Mouse (Mus musculus): Measurements from ENCODE around the gene Chp1. TPM values are rescaled to one million over a fixed set of nuclear protein-coding genes. Genes with fewer than 3 reads are reported as not detected.

Gene Chp1
- polyA plus RNA-seq, 1 experiment = 67.9 TPM

GRCm38 (mm10) chr2:119523836-119524235 is 23.7 kb upstream of the Chp1 start:
- no peak overlapping the region for H3ac ChIP-seq (ENCODE audit: control insufficient read depth, insufficient read length)
- H3K4me3 ChIP-seq = no peak overlapping the region
- TF ChIP-seq E2F4 (IDR thresholded peaks at IDR 0.05; ENCODE audit: insufficient read depth) (no peak), POLR2AphosphoS2 (IDR thresholded peaks at IDR 0.05; ENCODE audit: insufficient read length, low read depth) (no peak), MYOG (IDR thresholded peaks at IDR 0.05; ENCODE audit: control insufficient read depth in 1 of 3, insufficient read depth in 1 of 3, insufficient read length in 2 of 3, low read depth in 2 of 3) (no peak), SRF (IDR thresholded peaks at IDR 0.05; ENCODE audit: control insufficient read depth, insufficient read length, low read depth) (no peak), CEBPB (IDR thresholded peaks at IDR 0.05; ENCODE audit: insufficient read depth, poor library complexity, severe bottlenecking) (no peak), MYOD1 (IDR thresholded peaks at IDR 0.05; ENCODE audit: control insufficient read depth in 1 of 3, insufficient read length in 2 of 3, low read depth in 2 of 3) (no peak), REST (IDR thresholded peaks at IDR 0.05; ENCODE audit: insufficient read depth, insufficient read length) (no peak), USF1 (IDR thresholded peaks at IDR 0.05; ENCODE audit: low read depth) (no peak)
- no peaks in the 10 kb centered on the region for H3K36me3 ChIP-seq (ENCODE audit: control insufficient read depth, insufficient read depth)
- peak overlapping the region; percentile 12 for H3K4me2 ChIP-seq (ENCODE audit: low read depth)
- H3K79me2 ChIP-seq (ENCODE audit: control insufficient read depth, insufficient read depth) = no peaks in the 10 kb centered on the region
- no peaks in the 10 kb centered on the region for H3K27me3 ChIP-seq (ENCODE audit: control insufficient read depth, insufficient read depth, insufficient read length)

DNA sequence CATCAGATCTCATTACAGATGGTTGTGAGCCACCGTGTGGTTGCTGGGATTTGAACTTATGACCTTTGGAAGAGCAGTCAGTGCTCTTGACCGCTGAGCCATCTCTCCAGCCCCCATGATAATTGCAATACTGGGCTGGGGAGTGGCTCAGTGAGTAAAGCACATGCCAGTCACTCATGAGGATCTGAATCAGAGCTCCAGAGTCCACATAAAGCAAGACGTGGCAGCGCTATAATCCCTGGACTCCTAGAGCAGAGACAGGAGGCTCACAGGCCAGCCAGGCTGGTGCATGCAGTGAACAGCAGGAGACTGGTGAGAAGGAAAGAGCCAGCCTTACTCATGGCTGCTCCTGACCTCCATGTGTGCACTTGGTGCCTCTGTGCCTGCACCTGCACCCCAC is 22.1 kb upstream of the Chp1 start:
- H3K4me3 ChIP-seq = no peak overlapping the region
- H3K79me2 ChIP-seq (ENCODE audit: control insufficient read depth, insufficient read depth) = no peaks in the 10 kb centered on the region
- H3K4me2 ChIP-seq (ENCODE audit: low read depth) = no peak overlapping the region
- TF ChIP-seq POLR2AphosphoS2 (IDR thresholded peaks at IDR 0.05; ENCODE audit: insufficient read length, low read depth) (no peak), SRF (IDR thresholded peaks at IDR 0.05; ENCODE audit: control insufficient read depth, insufficient read length, low read depth) (no peak), POLR2A (IDR thresholded peaks at IDR 0.05; ENCODE audit: insufficient read length, low read depth) (no peak), MAX (IDR thresholded peaks at IDR 0.05; ENCODE audit: low read depth) (no peak), REST (IDR thresholded peaks at IDR 0.05; ENCODE audit: insufficient read depth, insufficient read length) (no peak), MYOD1 (IDR thresholded peaks at IDR 0.05; ENCODE audit: control insufficient read depth in 1 of 3, insufficient read length in 2 of 3, low read depth in 2 of 3) (no peak), USF1 (IDR thresholded peaks at IDR 0.05; ENCODE audit: low read depth) (no peak), TCF3 (IDR thresholded peaks at IDR 0.05; ENCODE audit: insufficient read length, low read depth) (no peak)
- H3ac ChIP-seq (ENCODE audit: control insufficient read depth, insufficient read length) = no peak overlapping the region
- H3K27me3 ChIP-seq (ENCODE audit: control insufficient read depth, insufficient read depth, insufficient read length) = no peaks in the 10 kb centered on the region
- H3K36me3 ChIP-seq (ENCODE audit: control insufficient read depth, insufficient read depth) = no peaks in the 10 kb centered on the region

DNA sequence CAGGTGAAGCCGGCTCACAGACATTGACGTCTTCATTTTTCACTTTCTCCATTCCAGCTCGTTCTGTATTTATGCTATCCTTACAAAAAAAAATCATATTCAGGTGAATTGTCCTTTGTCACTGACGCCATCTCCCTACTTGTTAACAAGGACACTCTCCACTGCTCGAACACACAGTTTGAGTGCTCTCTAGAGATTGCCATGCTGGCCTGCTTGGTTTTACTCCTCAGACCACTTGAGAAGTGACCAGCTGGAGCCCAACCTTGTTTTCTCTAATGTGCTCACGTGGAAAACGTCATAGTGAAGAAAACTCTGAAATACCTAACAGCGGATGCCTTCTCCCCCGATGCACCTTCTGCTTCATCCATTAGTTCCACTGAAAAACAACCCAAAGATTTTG is 8.7 kb upstream of the Chp1 start:
- no peak overlapping the region for H3ac ChIP-seq (ENCODE audit: control insufficient read depth, insufficient read length)

GRCm38 (mm10) chr2:119542106-119542505 is 5.4 kb upstream of the Chp1 start:
- Histone ChIP-seq H3K27me3 (ENCODE audit: control insufficient read depth, insufficient read depth, insufficient read length) (no peaks in the 10 kb centered on the region), H3K4me2 (ENCODE audit: low read depth) (no peak overlapping the region), H3K4me3 (no peak overlapping the region), H3K79me2 (ENCODE audit: control insufficient read depth, insufficient read depth) (no peaks in the 10 kb centered on the region), H3ac (ENCODE audit: control insufficient read depth, insufficient read length) (no peak overlapping the region), H3K36me3 (ENCODE audit: control insufficient read depth, insufficient read depth) (no peaks in the 10 kb centered on the region)
- no peak for TF ChIP-seq MYOG (IDR thresholded peaks at IDR 0.05; ENCODE audit: control insufficient read depth in 1 of 3, insufficient read depth in 1 of 3, insufficient read length in 2 of 3, low read depth in 2 of 3)
- no peak for TF ChIP-seq POLR2A (IDR thresholded peaks at IDR 0.05; ENCODE audit: insufficient read length, low read depth)
- no peak for TF ChIP-seq SRF (IDR thresholded peaks at IDR 0.05; ENCODE audit: control insufficient read depth, insufficient read length, low read depth)
- no peak for TF ChIP-seq TCF12 (IDR thresholded peaks at IDR 0.05; ENCODE audit: insufficient read depth, poor library complexity, severe bottlenecking)
- TF ChIP-seq MAX (IDR thresholded peaks at IDR 0.05; ENCODE audit: low read depth) = no peak
- no peak for TF ChIP-seq E2F4 (IDR thresholded peaks at IDR 0.05; ENCODE audit: insufficient read depth)
- no peak for TF ChIP-seq USF1 (IDR thresholded peaks at IDR 0.05; ENCODE audit: low read depth)
- TF ChIP-seq CEBPB (IDR thresholded peaks at IDR 0.05; ENCODE audit: insufficient read depth, poor library complexity, severe bottlenecking) = no peak
- no peak for TF ChIP-seq POLR2AphosphoS2 (IDR thresholded peaks at IDR 0.05; ENCODE audit: insufficient read length, low read depth)
- TF ChIP-seq TCF3 (IDR thresholded peaks at IDR 0.05; ENCODE audit: insufficient read length, low read depth) = no peak
- TF ChIP-seq MYOD1 (IDR thresholded peaks at IDR 0.05; ENCODE audit: control insufficient read depth in 1 of 3, insufficient read length in 2 of 3, low read depth in 2 of 3) = no peak
- no peak for TF ChIP-seq REST (IDR thresholded peaks at IDR 0.05; ENCODE audit: insufficient read depth, insufficient read length)

More for the DNA sequence above, 8.7 kb upstream of the Chp1 start:
- no peak overlapping the region for H3K4me3 ChIP-seq
- no peaks in the 10 kb centered on the region for H3K27me3 ChIP-seq (ENCODE audit: control insufficient read depth, insufficient read depth, insufficient read length)
- no peak for TF ChIP-seq CEBPB (IDR thresholded peaks at IDR 0.05; ENCODE audit: insufficient read depth, poor library complexity, severe bottlenecking)
- TF ChIP-seq MYOD1 (IDR thresholded peaks at IDR 0.05; ENCODE audit: control insufficient read depth in 1 of 3, insufficient read length in 2 of 3, low read depth in 2 of 3) = no peak
- no peak for TF ChIP-seq REST (IDR thresholded peaks at IDR 0.05; ENCODE audit: insufficient read depth, insufficient read length)
- no peak for TF ChIP-seq POLR2AphosphoS2 (IDR thresholded peaks at IDR 0.05; ENCODE audit: insufficient read length, low read depth)
- no peak for TF ChIP-seq USF1 (IDR thresholded peaks at IDR 0.05; ENCODE audit: low read depth)
- TF ChIP-seq TCF3 (IDR thresholded peaks at IDR 0.05; ENCODE audit: insufficient read length, low read depth) = no peak
- TF ChIP-seq TCF12 (IDR thresholded peaks at IDR 0.05; ENCODE audit: insufficient read depth, poor library complexity, severe bottlenecking) = no peak
- TF ChIP-seq POLR2A (IDR thresholded peaks at IDR 0.05; ENCODE audit: insufficient read length, low read depth) = no peak
- TF ChIP-seq SRF (IDR thresholded peaks at IDR 0.05; ENCODE audit: control insufficient read depth, insufficient read length, low read depth) = no peak
- no peak for TF ChIP-seq E2F4 (IDR thresholded peaks at IDR 0.05; ENCODE audit: insufficient read depth)
- no peak for TF ChIP-seq MAX (IDR thresholded peaks at IDR 0.05; ENCODE audit: low read depth)
- TF ChIP-seq MYOG (IDR thresholded peaks at IDR 0.05; ENCODE audit: control insufficient read depth in 1 of 3, insufficient read depth in 1 of 3, insufficient read length in 2 of 3, low read depth in 2 of 3) = no peak
- H3K4me2 ChIP-seq (ENCODE audit: low read depth) = no peak overlapping the region
- no peaks in the 10 kb centered on the region for H3K79me2 ChIP-seq (ENCODE audit: control insufficient read depth, insufficient read depth)
- H3K36me3 ChIP-seq (ENCODE audit: control insufficient read depth, insufficient read depth) = no peaks in the 10 kb centered on the region

- Histone ChIP-seq H3K4me2 (ENCODE audit: low read depth) (no peak overlapping the region), H3K79me2 (ENCODE audit: control insufficient read depth, insufficient read depth) (peaks cover 6% of the 10 kb centered on the region), H3ac (ENCODE audit: control insufficient read depth, insufficient read length) (no peak overlapping the region), H3K4me3 (no peak overlapping the region), H3K36me3 (ENCODE audit: control insufficient read depth, insufficient read depth) (no peaks in the 10 kb centered on the region), H3K27me3 (ENCODE audit: control insufficient read depth, insufficient read depth, insufficient read length) (no peaks in the 10 kb centered on the region)
- no peak for TF ChIP-seq USF1 (IDR thresholded peaks at IDR 0.05; ENCODE audit: low read depth)
- TF ChIP-seq TCF12 (IDR thresholded peaks at IDR 0.05; ENCODE audit: insufficient read depth, poor library complexity, severe bottlenecking) = no peak
- no peak for TF ChIP-seq REST (IDR thresholded peaks at IDR 0.05; ENCODE audit: insufficient read depth, insufficient read length)
- no peak for TF ChIP-seq MAX (IDR thresholded peaks at IDR 0.05; ENCODE audit: low read depth)
- no peak for TF ChIP-seq MYOG (IDR thresholded peaks at IDR 0.05; ENCODE audit: control insufficient read depth in 1 of 3, insufficient read depth in 1 of 3, insufficient read length in 2 of 3, low read depth in 2 of 3)
- TF ChIP-seq MYOD1 (IDR thresholded peaks at IDR 0.05; ENCODE audit: control insufficient read depth in 1 of 3, insufficient read length in 2 of 3, low read depth in 2 of 3) = no peak
- no peak for TF ChIP-seq SRF (IDR thresholded peaks at IDR 0.05; ENCODE audit: control insufficient read depth, insufficient read length, low read depth)
- no peak for TF ChIP-seq CEBPB (IDR thresholded peaks at IDR 0.05; ENCODE audit: insufficient read depth, poor library complexity, severe bottlenecking)
- TF ChIP-seq POLR2AphosphoS2 (IDR thresholded peaks at IDR 0.05; ENCODE audit: insufficient read length, low read depth) = no peak
- no peak for TF ChIP-seq TCF3 (IDR thresholded peaks at IDR 0.05; ENCODE audit: insufficient read length, low read depth)
- TF ChIP-seq POLR2A (IDR thresholded peaks at IDR 0.05; ENCODE audit: insufficient read length, low read depth) = no peak
- no peak for TF ChIP-seq E2F4 (IDR thresholded peaks at IDR 0.05; ENCODE audit: insufficient read depth)
These were observed 3.8 kb upstream of the Chp1 start for GRCm38 (mm10) chr2:119543656-119544055.

Data from myocyte (in vitro differentiated cells).